Mouse (Mus musculus): ENCODE measurements around the gene Wdr24. TPM values are rescaled to one million over a fixed set of nuclear protein-coding genes. Genes with fewer than 3 reads are reported as not detected.
A peak's percentile ranks its signal among the peaks of the same experiment; 100 is the strongest.
"Not testable (repeated sequence)": the region's sequence is repeated elsewhere in the genome, so short reads cannot be mapped to it uniquely, and the experiment has no call there.

Gene Wdr24
- polyA plus RNA-seq, 1 experiment from 2014 or later, result 31.8 TPM

DNA sequence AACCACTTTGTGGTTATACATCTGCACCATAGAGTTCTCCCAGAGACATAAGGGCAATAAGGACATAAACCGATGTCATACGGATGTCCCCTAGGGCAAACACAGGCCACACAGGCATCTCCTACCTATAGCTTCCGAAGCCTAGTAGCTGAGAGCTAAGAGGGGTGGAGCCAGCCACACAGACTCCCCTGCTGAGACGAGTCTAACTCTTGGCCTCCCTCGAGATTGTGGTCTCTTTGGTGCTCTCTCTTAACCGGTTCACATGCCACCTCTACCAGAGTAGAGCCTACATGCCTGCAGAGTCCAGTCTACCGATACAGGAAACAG lies 44.0 kb downstream of the Wdr24 start:
- WGBS, result 16% methylated on average over 7 of the region's 7 CpGs
- H3K36me3 ChIP-seq (ENCODE audit: control insufficient read depth, insufficient read depth, low read length), result no peaks in the 10 kb centered on the region
- no peaks in the 10 kb centered on the region for H3K9me3 ChIP-seq (ENCODE audit: control insufficient read depth, low read length)
- peak overlapping the region; percentile 96 for H3K4me2 ChIP-seq (ENCODE audit: low read depth)
- H3K27ac ChIP-seq (ENCODE audit: low read depth, low read length), result no peak overlapping the region
- DNase-seq (ENCODE audit: low spot score) (no peak), ATAC-seq (ENCODE audit: insufficient read depth, low FRiP score, low TSS enrichment) (no peak)
- H3K9ac ChIP-seq (ENCODE audit: low read length), result peak overlapping the region; percentile 66; the same call in 1 of the 2 replicates
- H3K4me3 ChIP-seq (ENCODE audit: low read depth, low read length), result peak overlapping the region; percentile 85; the same call in 1 of the 2 replicates
- H3K27me3 ChIP-seq (ENCODE audit: control insufficient read depth, insufficient read depth, low read length), result no peaks in the 10 kb centered on the region
- H3K4me1 ChIP-seq (ENCODE audit: control insufficient read depth, insufficient read depth, low read length), result peaks cover 9% of the 10 kb centered on the region

DNA sequence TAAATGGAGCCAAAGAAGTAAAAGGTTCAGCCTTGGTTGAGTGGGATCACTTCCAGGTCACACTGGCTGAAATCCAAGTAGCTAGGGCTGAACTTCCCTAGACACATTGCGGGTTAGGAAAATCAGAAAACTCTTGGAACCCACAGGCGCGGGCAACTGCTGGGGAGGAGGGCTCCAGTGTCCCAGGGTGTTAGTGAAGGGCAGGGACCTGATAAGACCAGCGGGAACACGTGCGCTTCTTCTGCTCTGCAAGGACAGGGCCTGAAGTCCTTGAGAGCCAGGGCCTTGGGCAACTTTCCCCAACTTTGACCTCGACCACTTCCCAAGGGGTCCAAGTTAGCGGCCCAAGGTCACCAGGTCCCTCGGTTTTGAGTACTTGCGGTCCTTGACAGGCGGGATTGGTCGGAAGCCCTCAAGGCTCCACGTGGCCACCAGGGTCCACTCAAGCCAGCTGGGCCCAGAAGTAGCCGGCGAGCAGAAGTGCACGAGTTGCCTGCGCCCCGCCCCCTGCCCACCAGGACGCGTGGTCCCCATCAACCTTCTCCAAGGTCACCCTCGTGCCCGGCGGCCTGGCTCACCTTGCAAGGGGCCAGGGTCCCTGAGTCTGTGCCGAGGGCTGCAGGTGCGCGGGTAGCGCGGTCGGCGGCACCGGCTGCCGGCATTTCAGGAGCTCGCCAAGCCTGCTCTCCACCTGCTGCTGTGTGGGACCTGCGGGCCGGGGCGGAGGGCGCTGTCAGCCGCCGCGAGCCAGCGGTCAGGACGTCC lies 44.6 kb downstream of the Wdr24 start:
- no peaks in the 10 kb centered on the region for H3K27me3 ChIP-seq (ENCODE audit: control insufficient read depth, insufficient read depth, low read length)
- peak; percentile 49 for DNase-seq (ENCODE audit: low spot score)
- H3K9ac ChIP-seq (ENCODE audit: low read length), result peak overlapping the region; percentile 66
- H3K27ac ChIP-seq (ENCODE audit: low read depth, low read length), result no peak overlapping the region
- no peaks in the 10 kb centered on the region for H3K9me3 ChIP-seq (ENCODE audit: control insufficient read depth, low read length)
- ATAC-seq (ENCODE audit: insufficient read depth, low FRiP score, low TSS enrichment), result peak; percentile 61; the same call in 1 of the 2 replicates
- WGBS, result 1% methylated on average over 42 of the region's 42 CpGs
- H3K4me2 ChIP-seq (ENCODE audit: low read depth), result peak overlapping the region; percentile 96
- H3K4me3 ChIP-seq (ENCODE audit: low read depth, low read length), result peak overlapping the region; percentile 85
- H3K4me1 ChIP-seq (ENCODE audit: control insufficient read depth, insufficient read depth, low read length), result peaks cover 9% of the 10 kb centered on the region
- H3K36me3 ChIP-seq (ENCODE audit: control insufficient read depth, insufficient read depth, low read length), result no peaks in the 10 kb centered on the region

DNA sequence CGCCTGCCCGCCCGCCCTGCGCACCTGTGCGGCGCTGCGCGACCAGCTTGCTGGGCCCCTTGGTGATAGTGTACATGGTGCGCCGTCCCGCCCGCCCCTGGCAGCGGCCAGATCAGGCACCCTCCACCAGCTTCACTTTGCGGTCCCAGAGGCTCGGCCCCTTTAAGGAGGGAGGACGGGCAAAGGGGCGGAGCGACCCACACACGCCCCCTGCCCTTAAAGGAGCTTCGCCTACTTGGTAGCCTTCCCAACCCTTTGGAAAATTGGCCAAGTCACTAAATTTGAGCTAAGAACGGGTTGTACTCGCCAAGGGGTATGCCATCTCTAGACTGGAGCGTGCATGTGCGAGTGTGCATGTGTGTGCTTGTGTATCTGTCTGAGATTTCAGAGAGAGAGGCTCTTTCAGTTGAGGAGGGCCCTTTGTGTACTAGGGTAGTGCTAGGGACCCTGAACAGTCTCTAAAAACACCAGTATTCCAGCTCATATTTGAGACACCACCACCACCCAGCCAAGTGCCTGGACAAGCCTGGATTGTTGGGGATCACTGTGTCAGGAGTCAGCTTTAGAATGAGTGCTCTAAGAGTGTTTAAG lies 45.3 kb downstream of the Wdr24 start, which contains the start of gene Mcrip2:
Mcrip2 (minus strand) TSS at position 164 of the 591 bp plus-strand sequence.
- H3K9ac ChIP-seq (ENCODE audit: low read length), result peak within 1 kb of the TSS; percentile 66
- DNase-seq (ENCODE audit: low spot score) (peak; percentile 84), ATAC-seq (ENCODE audit: insufficient read depth, low FRiP score, low TSS enrichment) (peak; percentile 84; the same call in 1 of the 2 replicates)
- H3K4me3 ChIP-seq (ENCODE audit: low read depth, low read length), result peak within 1 kb of the TSS; percentile 85
- H3K4me1 ChIP-seq (ENCODE audit: control insufficient read depth, insufficient read depth, low read length), result peaks cover 9% of the 10 kb centered on the region
- no peaks in the 10 kb centered on the region for H3K27me3 ChIP-seq (ENCODE audit: control insufficient read depth, insufficient read depth, low read length)
- WGBS, result 0% methylated on average over 24 of the region's 24 CpGs
- H3K9me3 ChIP-seq (ENCODE audit: control insufficient read depth, low read length), result no peaks in the 10 kb centered on the region
- H3K4me2 ChIP-seq (ENCODE audit: low read depth), result peak within 1 kb of the TSS; percentile 96
- H3K36me3 ChIP-seq (ENCODE audit: control insufficient read depth, insufficient read depth, low read length), result no peaks in the 10 kb centered on the region
- 0 out of 2 replicates have a peak within 1 kb of the TSS, but pooled peaks have one; percentile 27 for H3K27ac ChIP-seq (ENCODE audit: low read depth, low read length)

DNA sequence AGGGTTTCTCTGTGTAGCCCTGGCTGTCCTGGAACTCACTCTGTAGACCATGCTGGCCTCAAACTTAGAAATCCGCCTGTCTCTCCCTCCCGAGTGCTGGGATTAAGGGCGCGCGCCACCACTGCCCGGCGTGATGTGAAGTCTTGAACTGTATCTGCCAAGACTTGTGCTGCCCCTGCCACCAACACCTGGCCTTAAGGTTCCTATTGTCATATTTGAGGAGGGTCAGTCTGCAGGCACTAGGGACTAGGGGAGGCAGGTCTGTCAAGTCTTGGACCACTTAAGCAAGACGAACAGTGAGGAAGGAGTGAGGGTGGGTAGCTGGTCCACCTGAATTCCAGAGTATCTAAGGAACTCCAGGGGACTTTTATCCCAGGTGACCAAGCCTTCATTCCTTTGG lies 46.1 kb downstream of the Wdr24 start:
- H3K9ac ChIP-seq (ENCODE audit: low read length), result no peak overlapping the region
- no peaks in the 10 kb centered on the region for H3K27me3 ChIP-seq (ENCODE audit: control insufficient read depth, insufficient read depth, low read length)
- no peak overlapping the region for H3K27ac ChIP-seq (ENCODE audit: low read depth, low read length)
- ATAC-seq (ENCODE audit: insufficient read depth, low FRiP score, low TSS enrichment), result no peak
- H3K9me3 ChIP-seq (ENCODE audit: control insufficient read depth, low read length), result no peaks in the 10 kb centered on the region
- no peak for DNase-seq (ENCODE audit: low spot score)
- no peak overlapping the region for H3K4me3 ChIP-seq (ENCODE audit: low read depth, low read length)
- peaks cover 13% of the 10 kb centered on the region for H3K4me1 ChIP-seq (ENCODE audit: control insufficient read depth, insufficient read depth, low read length)
- 92% methylated on average over 8 of the region's 8 CpGs for WGBS
- H3K4me2 ChIP-seq (ENCODE audit: low read depth), result no peak overlapping the region
- no peaks in the 10 kb centered on the region for H3K36me3 ChIP-seq (ENCODE audit: control insufficient read depth, insufficient read depth, low read length)

DNA sequence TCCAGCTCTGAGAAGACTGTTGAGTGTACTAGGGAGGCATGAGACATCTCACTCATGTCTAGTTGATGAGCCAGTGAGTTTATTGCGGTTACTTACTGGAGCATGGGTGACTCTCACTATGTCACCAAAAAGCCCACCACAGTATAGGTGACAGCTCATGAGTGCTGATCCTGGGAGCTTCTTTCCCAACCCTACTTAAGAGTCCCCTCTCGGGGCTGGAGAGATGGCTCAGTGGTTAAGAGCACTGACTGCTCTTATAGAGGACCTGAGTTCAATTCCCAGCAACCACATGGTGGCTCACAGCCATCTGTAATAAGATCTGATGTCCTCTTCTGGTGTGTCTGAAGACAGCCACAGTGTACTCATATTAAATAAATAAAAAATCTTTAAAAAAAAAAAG lies 46.5 kb downstream of the Wdr24 start:
- Histone ChIP-seq H3K36me3 (ENCODE audit: control insufficient read depth, insufficient read depth, low read length) (no peaks in the 10 kb centered on the region), H3K9ac (ENCODE audit: low read length) (no peak overlapping the region), H3K27ac (ENCODE audit: low read depth, low read length) (no peak overlapping the region), H3K27me3 (ENCODE audit: control insufficient read depth, insufficient read depth, low read length) (no peaks in the 10 kb centered on the region), H3K4me3 (ENCODE audit: low read depth, low read length) (no peak overlapping the region), H3K9me3 (ENCODE audit: control insufficient read depth, low read length) (no peaks in the 10 kb centered on the region), H3K4me2 (ENCODE audit: low read depth) (no peak overlapping the region), H3K4me1 (ENCODE audit: control insufficient read depth, insufficient read depth, low read length) (peaks cover 13% of the 10 kb centered on the region)
- ATAC-seq (ENCODE audit: insufficient read depth, low FRiP score, low TSS enrichment) (no peak), DNase-seq (ENCODE audit: low spot score) (no peak)
- WGBS, result 83% methylated on average over 2 of the region's 2 CpGs

DNA sequence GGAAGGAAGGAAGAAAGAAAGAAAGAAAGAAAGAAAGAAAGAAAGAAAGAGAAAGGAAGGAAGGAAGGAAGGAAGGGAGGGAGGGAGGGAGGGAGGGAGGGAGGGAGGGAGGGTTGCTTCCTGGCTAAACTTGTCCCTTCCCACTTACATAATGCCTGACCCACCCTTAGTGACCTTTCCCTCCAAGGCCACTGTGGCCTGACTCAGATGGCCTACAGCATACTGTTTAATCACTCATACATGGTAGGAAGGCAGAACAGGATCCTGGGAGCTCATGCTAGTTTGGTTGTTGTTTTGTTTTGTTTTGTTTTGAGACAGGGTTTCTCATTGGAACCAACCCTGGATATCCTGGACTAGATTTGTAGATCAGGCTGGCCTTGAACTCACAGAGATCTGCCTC lies 48.1 kb downstream of the Wdr24 start:
- H3K9ac ChIP-seq (ENCODE audit: low read length); H3K4me2 ChIP-seq (ENCODE audit: low read depth); H3K4me3 ChIP-seq (ENCODE audit: low read depth, low read length); H3K36me3 ChIP-seq (ENCODE audit: control insufficient read depth, insufficient read depth, low read length); DNase-seq (ENCODE audit: low spot score); H3K27me3 ChIP-seq (ENCODE audit: control insufficient read depth, insufficient read depth, low read length); H3K27ac ChIP-seq (ENCODE audit: low read depth, low read length); ATAC-seq (ENCODE audit: insufficient read depth, low FRiP score, low TSS enrichment); H3K9me3 ChIP-seq (ENCODE audit: control insufficient read depth, low read length): not testable (repeated sequence)
- peaks cover 22% of the 10 kb centered on the region for H3K4me1 ChIP-seq (ENCODE audit: control insufficient read depth, insufficient read depth, low read length)

DNA sequence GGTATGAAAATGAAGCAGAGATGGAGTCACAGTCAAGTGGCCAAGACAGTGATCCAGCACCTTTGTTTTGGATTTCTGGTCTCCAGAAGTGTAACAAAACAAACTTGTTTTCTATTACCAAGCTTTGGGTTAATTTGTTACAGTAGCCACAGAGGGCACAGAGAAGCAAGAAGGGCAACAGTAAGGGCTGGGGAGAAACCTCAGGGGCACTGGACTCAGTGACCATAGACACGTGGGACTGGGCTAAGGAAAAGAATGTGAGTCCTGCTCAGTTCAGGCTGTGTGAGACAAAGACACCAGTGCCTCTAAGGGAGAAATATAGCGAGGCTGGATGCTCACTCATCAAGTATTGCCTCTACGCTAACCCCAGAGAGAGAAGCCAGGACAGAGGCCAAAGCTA lies 49.2 kb downstream of the Wdr24 start:
- H3K9me3 ChIP-seq (ENCODE audit: control insufficient read depth, low read length), result no peaks in the 10 kb centered on the region
- no peak for ATAC-seq (ENCODE audit: insufficient read depth, low FRiP score, low TSS enrichment)
- no peak for DNase-seq (ENCODE audit: low spot score)
- 88% methylated on average over 3 of the region's 3 CpGs for WGBS
- H3K36me3 ChIP-seq (ENCODE audit: control insufficient read depth, insufficient read depth, low read length), result no peaks in the 10 kb centered on the region
- no peak overlapping the region for H3K9ac ChIP-seq (ENCODE audit: low read length)
- no peak overlapping the region for H3K4me3 ChIP-seq (ENCODE audit: low read depth, low read length)
- peaks cover 20% of the 10 kb centered on the region for H3K4me1 ChIP-seq (ENCODE audit: control insufficient read depth, insufficient read depth, low read length)
- H3K4me2 ChIP-seq (ENCODE audit: low read depth), result no peak overlapping the region
- no peaks in the 10 kb centered on the region for H3K27me3 ChIP-seq (ENCODE audit: control insufficient read depth, insufficient read depth, low read length)
- H3K27ac ChIP-seq (ENCODE audit: low read depth, low read length), result no peak overlapping the region

DNA sequence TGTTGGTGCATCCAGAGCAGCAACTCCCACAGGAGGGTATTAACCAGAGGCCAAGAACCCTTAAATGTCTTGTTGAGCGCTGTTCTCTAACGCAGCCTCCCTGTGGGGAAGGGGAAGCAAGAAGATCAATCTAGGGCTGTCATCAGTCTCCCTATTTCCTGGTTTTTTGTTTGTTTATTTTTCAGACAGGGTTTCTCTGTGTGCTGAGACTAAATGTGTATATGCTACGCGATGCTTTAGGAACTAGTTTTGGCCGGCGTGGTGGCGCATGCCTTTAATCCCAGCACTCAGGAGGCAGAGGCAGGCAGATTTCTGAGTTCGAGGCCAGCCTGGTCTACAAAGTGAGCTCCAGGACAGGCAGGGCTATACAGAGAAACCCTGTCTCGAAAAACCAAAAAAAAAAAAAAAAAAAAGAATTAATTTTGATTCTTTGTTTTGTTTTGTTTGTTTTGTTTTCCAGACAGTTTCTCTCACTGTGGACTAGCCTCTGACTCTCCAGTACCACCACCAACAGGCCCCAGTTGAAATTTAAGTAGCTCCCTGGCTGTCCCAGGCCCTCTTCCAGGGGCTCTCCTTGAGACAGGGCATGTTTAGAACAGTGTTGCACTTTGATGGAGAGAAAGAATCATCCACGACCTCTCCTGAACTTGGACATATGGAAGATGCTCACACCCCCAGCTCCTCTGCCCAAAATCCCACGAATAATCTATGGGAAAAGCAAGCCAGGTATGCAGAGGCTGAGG lies 50.1 kb downstream of the Wdr24 start:
- DNase-seq (ENCODE audit: low spot score), result no peak
- peak overlapping the region; percentile 97 for H3K4me2 ChIP-seq (ENCODE audit: low read depth)
- no peaks in the 10 kb centered on the region for H3K9me3 ChIP-seq (ENCODE audit: control insufficient read depth, low read length)
- 78% methylated on average over 10 of the region's 11 CpGs for WGBS
- ATAC-seq (ENCODE audit: insufficient read depth, low FRiP score, low TSS enrichment), result no peak
- H3K4me3 ChIP-seq (ENCODE audit: low read depth, low read length), result no peak overlapping the region; the same call in 1 of the 2 replicates
- H3K9ac ChIP-seq (ENCODE audit: low read length), result no peak overlapping the region
- H3K27ac ChIP-seq (ENCODE audit: low read depth, low read length), result no peak overlapping the region
- H3K27me3 ChIP-seq (ENCODE audit: control insufficient read depth, insufficient read depth, low read length), result no peaks in the 10 kb centered on the region
- H3K36me3 ChIP-seq (ENCODE audit: control insufficient read depth, insufficient read depth, low read length), result peaks cover 2% of the 10 kb centered on the region; the same call in 1 of the 2 replicates
- H3K4me1 ChIP-seq (ENCODE audit: control insufficient read depth, insufficient read depth, low read length), result peaks cover 16% of the 10 kb centered on the region

Data from neural tube, embryonic 11.5 days (tissue).